Mouse (Mus musculus): ENCODE measurements at regions not wholly inside any gene's neighbourhood (a gene's known extent, or its start where the extent isn't known, plus 50 kb on each side); places are given as distances from the start of the nearest gene placed in this dataset.
A peak's percentile ranks its signal among the peaks of the same experiment; 100 is the strongest.
"Not testable (repeated sequence)": the region's sequence is repeated elsewhere in the genome, so short reads cannot be mapped to it uniquely, and the experiment has no call there.

DNA sequence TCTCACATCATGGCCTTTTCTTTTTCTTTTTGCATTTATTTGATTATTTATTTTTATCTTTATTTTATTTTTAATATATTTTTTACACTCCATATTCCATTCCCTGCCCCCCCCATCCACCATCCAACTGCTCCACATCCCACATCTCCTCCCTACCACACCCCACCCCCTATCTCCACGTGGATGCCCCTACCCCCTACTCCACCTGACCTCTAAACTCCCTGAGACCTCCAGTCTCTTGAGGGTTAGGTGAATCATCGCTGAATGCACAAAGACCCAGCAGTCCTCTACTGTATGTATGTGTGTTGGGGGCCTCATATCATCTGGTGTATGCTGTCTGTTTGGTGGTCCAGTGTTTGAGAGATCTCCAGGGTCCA lies 102.1 kb upstream of the 2210010C04Rik start:
- not testable (repeated sequence) for H3K27me3 ChIP-seq (ENCODE audit: control insufficient read depth, insufficient read depth, low read depth, low read length); H3K36me3 ChIP-seq (ENCODE audit: control insufficient read depth, insufficient read depth, low read length); H3K4me3 ChIP-seq (ENCODE audit: low read depth, low read length); H3K9me3 ChIP-seq (replicated peaks; ENCODE audit: control insufficient read depth, low read length, poor library complexity, severe bottlenecking); H3K4me2 ChIP-seq (ENCODE audit: low read length); H3K27ac ChIP-seq (ENCODE audit: low read length); H3K4me1 ChIP-seq (ENCODE audit: control insufficient read depth, insufficient read depth, low read length); H3K9ac ChIP-seq (ENCODE audit: low read depth, low read length)
- WGBS = 61% methylated on average over 2 of the region's 2 CpGs
- ATAC-seq = peak; percentile 42; the same call in 1 of the 2 replicates

DNA sequence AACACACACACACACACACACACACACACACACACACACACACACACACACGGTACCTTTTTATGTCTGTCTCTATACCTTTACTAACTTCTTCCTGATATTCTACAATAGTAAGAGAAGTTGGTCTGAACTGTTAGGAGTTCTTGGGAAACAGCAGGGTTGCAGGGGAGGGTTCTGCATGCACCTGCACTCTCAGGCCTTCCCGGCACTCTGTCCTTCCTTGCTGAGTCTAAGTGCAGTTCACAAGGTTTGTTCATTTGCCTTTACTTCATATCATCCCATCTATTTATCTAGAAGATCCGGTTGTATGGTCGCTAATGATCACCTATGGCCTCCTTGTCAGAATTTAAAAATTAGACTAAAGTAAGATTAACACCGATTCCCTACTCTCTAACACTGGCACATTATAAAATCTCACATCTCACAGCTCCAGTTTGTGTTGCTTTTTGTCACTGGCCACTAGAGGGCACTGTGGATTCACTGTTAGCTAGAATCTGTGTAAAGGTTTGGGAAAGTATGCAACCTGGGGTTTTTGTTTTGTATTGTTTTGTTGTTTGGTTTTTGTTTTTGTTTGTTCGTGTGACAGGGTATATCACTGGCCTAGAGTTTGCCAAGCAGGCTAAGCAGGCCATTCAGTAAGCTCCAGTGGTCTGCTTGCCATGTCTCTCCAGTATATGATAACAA lies 101.5 kb upstream of the 2210010C04Rik start:
- peak; percentile 89 for ATAC-seq
- 36% methylated on average over 6 of the region's 6 CpGs for WGBS

DNA sequence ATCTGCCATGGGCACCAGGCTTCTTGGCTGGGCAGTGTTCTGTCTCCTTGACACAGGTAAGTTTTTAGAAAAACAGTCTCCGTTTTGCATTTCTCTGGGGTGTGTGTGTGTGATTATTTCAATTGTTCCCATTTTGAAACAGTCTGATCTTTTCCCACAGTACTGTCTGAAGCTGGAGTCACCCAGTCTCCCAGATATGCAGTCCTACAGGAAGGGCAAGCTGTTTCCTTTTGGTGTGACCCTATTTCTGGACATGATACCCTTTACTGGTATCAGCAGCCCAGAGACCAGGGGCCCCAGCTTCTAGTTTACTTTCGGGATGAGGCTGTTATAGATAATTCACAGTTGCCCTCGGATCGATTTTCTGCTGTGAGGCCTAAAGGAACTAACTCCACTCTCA lies 99.9 kb upstream of the 2210010C04Rik start:
- Histone ChIP-seq H3K9me3 (replicated peaks; ENCODE audit: control insufficient read depth, low read length, poor library complexity, severe bottlenecking) (no peaks in the 10 kb centered on the region), H3K27ac (ENCODE audit: low read length) (no peak overlapping the region), H3K4me2 (ENCODE audit: low read length) (no peak overlapping the region), H3K4me1 (ENCODE audit: control insufficient read depth, insufficient read depth, low read length) (no peaks in the 10 kb centered on the region), H3K4me3 (ENCODE audit: low read depth, low read length) (no peak overlapping the region), H3K36me3 (ENCODE audit: control insufficient read depth, insufficient read depth, low read length) (no peaks in the 10 kb centered on the region), H3K27me3 (ENCODE audit: control insufficient read depth, insufficient read depth, low read depth, low read length) (no peaks in the 10 kb centered on the region), H3K9ac (ENCODE audit: low read depth, low read length) (no peak overlapping the region)
- no peak for ATAC-seq
- 83% methylated on average over 4 of the region's 4 CpGs for WGBS

More for the DNA sequence above, 101.5 kb upstream of the 2210010C04Rik start:
- no peak overlapping the region for H3K9ac ChIP-seq (ENCODE audit: low read depth, low read length)
- H3K4me1 ChIP-seq (ENCODE audit: control insufficient read depth, insufficient read depth, low read length) = no peaks in the 10 kb centered on the region
- H3K27me3 ChIP-seq (ENCODE audit: control insufficient read depth, insufficient read depth, low read depth, low read length) = no peaks in the 10 kb centered on the region
- H3K9me3 ChIP-seq (replicated peaks; ENCODE audit: control insufficient read depth, low read length, poor library complexity, severe bottlenecking) = no peaks in the 10 kb centered on the region
- H3K36me3 ChIP-seq (ENCODE audit: control insufficient read depth, insufficient read depth, low read length) = no peaks in the 10 kb centered on the region
- H3K4me2 ChIP-seq (ENCODE audit: low read length) = no peak overlapping the region
- H3K27ac ChIP-seq (ENCODE audit: low read length) = no peak overlapping the region
- no peak overlapping the region for H3K4me3 ChIP-seq (ENCODE audit: low read depth, low read length)

DNA sequence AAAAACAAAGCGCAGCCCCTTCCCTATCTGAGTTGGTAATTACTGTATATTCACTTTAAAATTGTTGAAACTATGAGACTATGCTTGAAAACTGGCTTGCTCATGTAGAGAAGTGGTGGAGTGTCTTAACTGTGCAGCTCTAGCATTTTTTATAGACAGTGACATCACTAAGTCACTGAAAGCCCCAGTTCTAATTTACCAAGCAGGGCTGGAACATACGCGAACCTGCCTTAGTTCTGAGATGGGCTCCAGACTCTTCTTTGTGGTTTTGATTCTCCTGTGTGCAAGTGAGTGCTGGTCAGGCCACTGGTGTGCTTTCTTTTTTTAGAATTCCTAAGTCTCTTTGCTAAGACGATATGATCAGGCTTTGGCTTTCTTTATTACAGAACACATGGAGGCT lies 94.6 kb upstream of the 2210010C04Rik start:
- 90% methylated on average over 4 of the region's 4 CpGs for WGBS
- H3K4me1 ChIP-seq (ENCODE audit: control insufficient read depth, insufficient read depth, low read length) = no peaks in the 10 kb centered on the region
- H3K9ac ChIP-seq (ENCODE audit: low read depth, low read length) = no peak overlapping the region
- H3K4me2 ChIP-seq (ENCODE audit: low read length) = no peak overlapping the region
- H3K36me3 ChIP-seq (ENCODE audit: control insufficient read depth, insufficient read depth, low read length) = no peaks in the 10 kb centered on the region
- H3K27ac ChIP-seq (ENCODE audit: low read length) = no peak overlapping the region
- H3K4me3 ChIP-seq (ENCODE audit: low read depth, low read length) = no peak overlapping the region
- H3K9me3 ChIP-seq (replicated peaks; ENCODE audit: control insufficient read depth, low read length, poor library complexity, severe bottlenecking) = no peaks in the 10 kb centered on the region
- no peaks in the 10 kb centered on the region for H3K27me3 ChIP-seq (ENCODE audit: control insufficient read depth, insufficient read depth, low read depth, low read length)
- no peak for ATAC-seq

DNA sequence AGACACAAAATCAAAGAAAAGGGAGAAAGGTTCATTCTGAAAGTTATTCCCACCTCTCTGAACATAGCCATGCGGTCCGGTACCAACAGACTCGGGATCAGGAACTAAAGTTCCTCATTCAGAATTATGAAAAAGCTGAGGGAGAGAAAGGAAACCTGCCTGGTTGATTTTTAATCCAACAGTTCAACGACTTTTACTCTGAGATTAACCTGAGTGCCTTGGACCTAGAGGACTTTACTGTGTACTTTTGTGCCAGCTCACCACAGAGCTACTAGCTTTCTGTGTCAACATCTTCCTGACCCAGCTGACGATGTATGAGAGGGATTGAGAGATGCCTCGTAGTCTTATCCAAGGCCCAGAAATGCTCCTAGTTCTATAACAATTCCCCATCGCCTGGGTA lies 92.5 kb upstream of the 2210010C04Rik start:
- Histone ChIP-seq H3K4me2 (ENCODE audit: low read length) (no peak overlapping the region), H3K27ac (ENCODE audit: low read length) (no peak overlapping the region), H3K27me3 (ENCODE audit: control insufficient read depth, insufficient read depth, low read depth, low read length) (no peaks in the 10 kb centered on the region), H3K4me3 (ENCODE audit: low read depth, low read length) (no peak overlapping the region), H3K9ac (ENCODE audit: low read depth, low read length) (no peak overlapping the region), H3K4me1 (ENCODE audit: control insufficient read depth, insufficient read depth, low read length) (no peaks in the 10 kb centered on the region), H3K9me3 (replicated peaks; ENCODE audit: control insufficient read depth, low read length, poor library complexity, severe bottlenecking) (no peaks in the 10 kb centered on the region), H3K36me3 (ENCODE audit: control insufficient read depth, insufficient read depth, low read length) (no peaks in the 10 kb centered on the region)
- 85% methylated on average over 7 of the region's 7 CpGs for WGBS
- no peak for ATAC-seq

DNA sequence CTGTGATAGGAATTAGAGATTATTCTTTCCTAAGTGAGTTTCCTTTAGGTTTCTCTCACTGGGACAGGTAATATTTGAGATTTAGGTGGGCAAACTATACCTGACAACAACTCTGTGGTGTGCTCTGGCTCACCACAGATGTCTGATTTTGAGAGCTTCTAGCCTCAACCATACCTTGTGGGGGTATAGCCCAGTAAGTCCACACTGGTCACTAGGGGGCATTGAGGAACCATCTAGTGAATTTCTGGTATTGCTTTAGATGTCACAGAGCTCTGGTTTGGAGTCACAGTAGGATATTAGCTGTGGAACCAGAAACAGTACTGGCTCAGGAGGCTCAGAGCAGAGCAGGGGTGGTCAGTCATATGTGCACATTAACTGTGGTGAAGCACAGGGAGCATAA lies 91.5 kb upstream of the 2210010C04Rik start:
- Histone ChIP-seq H3K36me3 (ENCODE audit: control insufficient read depth, insufficient read depth, low read length) (no peaks in the 10 kb centered on the region), H3K27me3 (ENCODE audit: control insufficient read depth, insufficient read depth, low read depth, low read length) (no peaks in the 10 kb centered on the region), H3K27ac (ENCODE audit: low read length) (no peak overlapping the region), H3K4me3 (ENCODE audit: low read depth, low read length) (no peak overlapping the region), H3K9ac (ENCODE audit: low read depth, low read length) (no peak overlapping the region), H3K4me1 (ENCODE audit: control insufficient read depth, insufficient read depth, low read length) (no peaks in the 10 kb centered on the region), H3K4me2 (ENCODE audit: low read length) (no peak overlapping the region), H3K9me3 (replicated peaks; ENCODE audit: control insufficient read depth, low read length, poor library complexity, severe bottlenecking) (no peaks in the 10 kb centered on the region)
- ATAC-seq = no peak

DNA sequence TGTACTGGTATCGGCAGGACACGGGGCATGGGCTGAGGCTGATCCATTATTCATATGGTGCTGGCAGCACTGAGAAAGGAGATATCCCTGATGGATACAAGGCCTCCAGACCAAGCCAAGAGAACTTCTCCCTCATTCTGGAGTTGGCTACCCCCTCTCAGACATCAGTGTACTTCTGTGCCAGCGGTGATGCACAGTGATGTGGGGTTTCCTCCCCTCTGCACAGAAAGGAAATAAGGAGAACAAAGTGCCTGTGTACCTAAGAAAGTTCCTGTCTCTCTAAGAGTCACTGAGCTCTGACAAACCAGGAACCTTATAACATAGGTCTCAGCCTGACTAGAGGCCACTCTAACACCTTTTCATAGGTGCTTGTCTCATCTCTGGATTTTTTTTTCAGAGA lies 86.3 kb upstream of the 2210010C04Rik start:
- no peak for ATAC-seq
- no peaks in the 10 kb centered on the region for H3K27me3 ChIP-seq (ENCODE audit: control insufficient read depth, insufficient read depth, low read depth, low read length)
- H3K27ac ChIP-seq (ENCODE audit: low read length) = no peak overlapping the region
- 96% methylated on average over 3 of the region's 3 CpGs for WGBS
- H3K4me2 ChIP-seq (ENCODE audit: low read length) = no peak overlapping the region
- no peaks in the 10 kb centered on the region for H3K4me1 ChIP-seq (ENCODE audit: control insufficient read depth, insufficient read depth, low read length)
- H3K9ac ChIP-seq (ENCODE audit: low read depth, low read length) = no peak overlapping the region
- no peaks in the 10 kb centered on the region for H3K36me3 ChIP-seq (ENCODE audit: control insufficient read depth, insufficient read depth, low read length)
- H3K9me3 ChIP-seq (replicated peaks; ENCODE audit: control insufficient read depth, low read length, poor library complexity, severe bottlenecking) = no peaks in the 10 kb centered on the region
- H3K4me3 ChIP-seq (ENCODE audit: low read depth, low read length) = no peak overlapping the region

DNA sequence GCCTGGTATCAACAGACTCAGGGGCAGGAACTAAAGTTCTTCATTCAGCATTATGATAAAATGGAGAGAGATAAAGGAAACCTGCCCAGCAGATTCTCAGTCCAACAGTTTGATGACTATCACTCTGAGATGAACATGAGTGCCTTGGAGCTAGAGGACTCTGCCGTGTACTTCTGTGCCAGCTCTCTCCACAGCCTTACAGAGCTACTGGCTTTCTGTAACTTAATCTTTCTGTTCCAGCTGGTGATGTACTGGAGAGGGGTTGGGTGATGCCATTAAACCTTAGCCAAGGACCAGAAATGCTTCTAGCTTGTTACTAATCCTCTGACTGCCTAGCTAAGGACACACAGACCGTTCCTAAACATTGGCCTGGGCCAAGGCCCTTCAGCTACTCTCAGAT lies 83.9 kb upstream of the 2210010C04Rik start:
- H3K27me3 ChIP-seq (ENCODE audit: control insufficient read depth, insufficient read depth, low read depth, low read length) = no peaks in the 10 kb centered on the region
- ATAC-seq = no peak
- 74% methylated on average over 2 of the region's 2 CpGs for WGBS

DNA sequence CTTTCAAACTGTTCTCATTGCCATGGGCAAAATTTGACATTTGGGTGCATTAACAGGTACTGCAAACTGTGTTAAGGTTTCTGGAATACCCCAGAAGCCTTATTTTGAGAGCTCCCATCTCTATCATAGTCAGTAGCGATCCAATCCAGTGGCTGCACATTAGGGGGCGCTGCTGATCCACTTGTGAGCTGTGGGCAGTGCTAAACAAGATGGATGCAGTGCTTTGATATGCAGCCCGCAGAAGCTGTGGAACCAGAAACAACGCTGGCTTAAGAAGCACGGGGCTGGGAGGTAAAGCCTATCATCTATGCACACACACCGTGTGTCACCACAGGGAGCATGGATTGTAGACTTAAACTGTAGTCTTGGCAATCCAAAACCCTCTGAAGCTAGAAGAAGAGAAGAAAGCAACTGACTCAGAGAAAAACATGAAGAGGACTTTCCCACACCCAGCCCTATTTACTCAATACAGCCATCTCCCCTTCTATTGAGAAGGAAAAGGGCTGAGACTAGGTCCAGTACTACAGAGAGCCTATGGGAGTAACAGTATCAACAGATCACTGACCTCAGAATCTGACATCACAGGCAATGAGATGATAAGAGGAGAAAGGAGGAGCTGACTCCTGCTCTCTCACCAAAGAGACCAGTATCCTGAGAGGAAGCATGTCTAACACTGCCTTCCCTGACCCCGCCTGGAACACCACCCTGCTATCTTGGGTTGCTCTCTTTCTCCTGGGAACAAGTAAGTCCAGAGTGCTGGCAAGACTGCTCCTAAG lies 83.1 kb upstream of the 2210010C04Rik start:
- no peak overlapping the region for H3K27ac ChIP-seq (ENCODE audit: low read length)
- peak overlapping the region; percentile 7; the same call in 1 of the 2 replicates for H3K4me2 ChIP-seq (ENCODE audit: low read length)
- no peak overlapping the region for H3K9ac ChIP-seq (ENCODE audit: low read depth, low read length)
- ATAC-seq = peak; percentile 70; the same call in 1 of the 2 replicates
- WGBS = 12% methylated on average over 7 of the region's 7 CpGs
- H3K36me3 ChIP-seq (ENCODE audit: control insufficient read depth, insufficient read depth, low read length) = no peaks in the 10 kb centered on the region
- H3K4me3 ChIP-seq (ENCODE audit: low read depth, low read length) = no peak overlapping the region
- no peaks in the 10 kb centered on the region for H3K27me3 ChIP-seq (ENCODE audit: control insufficient read depth, insufficient read depth, low read depth, low read length)
- no peaks in the 10 kb centered on the region for H3K9me3 ChIP-seq (replicated peaks; ENCODE audit: control insufficient read depth, low read length, poor library complexity, severe bottlenecking)
- no peaks in the 10 kb centered on the region for H3K4me1 ChIP-seq (ENCODE audit: control insufficient read depth, insufficient read depth, low read length)

More for the DNA sequence above, 83.9 kb upstream of the 2210010C04Rik start:
- Histone ChIP-seq H3K4me1 (ENCODE audit: control insufficient read depth, insufficient read depth, low read length) (no peaks in the 10 kb centered on the region), H3K36me3 (ENCODE audit: control insufficient read depth, insufficient read depth, low read length) (no peaks in the 10 kb centered on the region), H3K4me3 (ENCODE audit: low read depth, low read length) (no peak overlapping the region), H3K27ac (ENCODE audit: low read length) (no peak overlapping the region), H3K4me2 (ENCODE audit: low read length) (no peak overlapping the region), H3K9me3 (replicated peaks; ENCODE audit: control insufficient read depth, low read length, poor library complexity, severe bottlenecking) (no peaks in the 10 kb centered on the region), H3K9ac (ENCODE audit: low read depth, low read length) (no peak overlapping the region)
